Mouse (Mus musculus) bone marrow, adult 2 months (tissue): ENCODE measurements around the gene Zfand3.

Experiments used
- CTCF ChIP-seq: fragments of 200-500 bp; IDR thresholded peaks from 2 replicates; pipeline ENCODE4 v1.5.1; 2011; ENCODE audit warnings: low read length, control low read depth; ENCODE audit not compliant: control insufficient read depth, insufficient read depth
- POLR2A ChIP-seq: fragments of 200-500 bp; IDR thresholded peaks from 2 replicates; pipeline ENCODE4 v1.6.1; 2011; ENCODE audit warnings: low read depth, mild to moderate bottlenecking, control low read depth, low read length, borderline replicate concordance; ENCODE audit not compliant: control insufficient read depth

- TF ChIP-seq CTCF (no peak), POLR2A (no peak)
Measured at GRCm38 (mm10) chr17:30187154-30187553, 182.6 kb downstream of the Zfand3 start.
